Mouse (Mus musculus) central nervous system, embryonic 14 days (tissue): ENCODE measurements around the gene Calm5. TPM values are rescaled to one million over a fixed set of nuclear protein-coding genes. Genes with fewer than 3 reads are reported as not detected.

ENCODE experiments used
- polyA plus RNA-seq: library from polyadenylated mRNA; depleted of rRNA; stranded (reverse); fragments of >200 nt; gene quantifications from 2 replicates; pipeline ENCODE4 v1.2.3, GENCODE M21; 2012; rRNA removed

Gene Calm5
- not detected in 2 replicates for polyA plus RNA-seq

DNA sequence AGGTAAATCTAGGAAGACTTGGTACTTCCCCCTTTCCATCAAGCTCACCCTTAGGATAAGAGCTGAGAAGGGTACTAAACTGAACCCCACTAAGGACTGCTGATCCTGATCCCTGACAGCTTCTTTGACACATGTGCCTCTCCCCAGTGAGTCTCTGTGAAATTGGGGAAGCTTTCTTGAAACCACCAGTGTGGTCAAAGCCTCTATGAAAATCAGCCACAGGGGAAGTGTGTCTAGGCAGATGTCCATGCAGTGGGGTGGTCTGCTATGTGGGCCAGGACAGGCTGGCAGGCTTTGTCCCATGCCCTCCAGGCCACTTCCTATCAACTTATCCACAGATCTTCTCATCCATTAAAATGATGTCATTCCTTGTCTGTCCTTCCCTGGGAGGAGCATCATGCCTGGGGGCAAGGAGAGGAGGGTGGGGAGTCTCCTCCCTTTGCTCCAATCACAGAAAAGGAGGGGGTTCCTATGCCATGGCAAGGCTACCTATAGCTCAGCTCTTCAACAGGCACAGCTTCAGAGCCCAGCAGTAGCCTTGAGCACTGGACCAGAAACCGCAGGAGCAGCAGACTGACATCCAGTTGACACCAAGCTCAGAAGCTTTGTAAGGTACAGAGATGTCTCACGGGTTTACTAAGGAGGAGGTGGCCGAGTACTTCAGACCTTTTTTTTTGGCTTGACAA lies at the start of gene Calm5:
Gene Calm5, plus strand, starts transcription at position 526 of the 686 bp plus-strand sequence.

DNA sequence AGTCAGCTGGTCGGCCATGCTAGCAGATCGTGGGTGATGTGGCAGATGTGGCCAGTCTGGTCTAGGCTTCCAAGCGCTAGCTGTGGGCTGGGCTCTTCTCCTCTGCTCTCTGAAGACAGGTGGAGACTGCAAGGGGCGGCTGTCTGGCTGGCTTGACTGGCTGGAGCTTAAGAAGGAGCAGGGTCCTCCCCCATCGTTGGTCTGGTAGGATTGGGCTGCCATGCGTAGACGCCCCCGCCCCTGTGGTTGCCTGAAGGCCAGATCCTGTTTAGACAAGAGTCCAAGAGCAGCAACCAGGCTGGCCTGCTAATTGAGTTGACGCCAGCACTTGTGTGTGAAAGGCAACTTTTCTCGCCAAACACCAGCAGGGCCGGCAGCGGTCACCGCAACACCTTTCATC lies 49.8 kb upstream of the Calm5 start, which contains the start of gene Calml3:
Gene Calml3, minus strand, starts transcription at position 131 of the 400 bp plus-strand sequence.

DNA sequence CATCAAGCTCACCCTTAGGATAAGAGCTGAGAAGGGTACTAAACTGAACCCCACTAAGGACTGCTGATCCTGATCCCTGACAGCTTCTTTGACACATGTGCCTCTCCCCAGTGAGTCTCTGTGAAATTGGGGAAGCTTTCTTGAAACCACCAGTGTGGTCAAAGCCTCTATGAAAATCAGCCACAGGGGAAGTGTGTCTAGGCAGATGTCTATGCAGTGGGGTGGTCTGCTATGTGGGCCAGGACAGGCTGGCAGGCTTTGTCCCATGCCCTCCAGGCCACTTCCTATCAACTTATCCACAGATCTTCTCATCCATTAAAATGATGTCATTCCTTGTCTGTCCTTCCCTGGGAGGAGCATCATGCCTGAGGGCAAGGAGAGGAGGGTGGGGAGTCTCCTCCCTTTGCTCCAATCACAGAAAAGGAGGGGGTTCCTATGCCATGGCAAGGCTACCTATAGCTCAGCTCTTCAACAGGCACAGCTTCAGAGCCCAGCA lies 16.6 kb upstream of the Calm5 start, which contains the start of gene Calm4:
Gene Calm4, plus strand, starts transcription at position 446 of the 496 bp plus-strand sequence.

Other genes starting within 250 kb of the Calm5 start
- 28.8 and 31.6 TPM in 2 replicates for gene Fam208b, start 243.1 kb upstream of the Calm5 start, polyA plus RNA-seq
- 18.3 and 18.9 TPM in 2 replicates for gene Asb13, start 220.1 kb upstream of the Calm5 start, polyA plus RNA-seq
- gene Calml3, start 49.9 kb upstream of the Calm5 start, polyA plus RNA-seq, result 0.04 and 0.85 TPM in 2 replicates
- gene Calm4, start 16.4 kb upstream of the Calm5 start, polyA plus RNA-seq, result 0.29 TPM in 1 of 2 replicates, not detected in the other
- 9.5 and 19.8 TPM in 2 replicates for gene Net1, start 64.0 kb downstream of the Calm5 start, polyA plus RNA-seq
- not detected in 2 replicates for gene Tubal3, start 64.1 kb downstream of the Calm5 start, polyA plus RNA-seq
- 0.14 TPM in 1 of 2 replicates, not detected in the other for gene Ucn3, start 91.2 kb downstream of the Calm5 start, polyA plus RNA-seq
- 0.32 and 0.65 TPM in 2 replicates for gene Akr1c14, start 194.8 kb downstream of the Calm5 start, polyA plus RNA-seq